Mouse (Mus musculus) CH12.LX (cell line): ENCODE measurements around the gene Rhox3c. TPM values are rescaled to one million over a fixed set of nuclear protein-coding genes. Genes with fewer than 3 reads are reported as not detected.

Source experiments
- polyA plus RNA-seq: library from polyadenylated mRNA; unstranded; fragments of >175 nt; gene quantifications from 2 replicates; pipeline ENCODE4 v1.2.1, GENCODE M21; 2012; ENCODE audit warnings: low read depth; ENCODE audit not compliant: insufficient read length
- total RNA-seq, 2 experiments: library from RNA; depleted of rRNA; stranded (reverse); fragments of 300-350 nt in 1 of 2; fragments of >200 nt in 1 of 2; gene quantifications; 2 replicates each; pipeline ENCODE4 v1.2.3; 2012 to 2014

The Rhox3c gene
- total and polyA plus RNA-seq, 3 experiments: not detected

Other genes with a start within 250 kb of the Rhox3c start
Only the 20 nearest of the 24 such genes appear.
- gene Rhox3a, start 208.7 kb upstream of the Rhox3c start, total RNA-seq (2012; rRNA removed): not detected in 2 replicates
- gene Rhox3a, start 208.7 kb upstream of the Rhox3c start, total RNA-seq (2014; rRNA removed): not detected in 2 replicates
- 0.52 TPM in 1 of 2 replicates, not detected in the other for gene Rhox3a, start 208.7 kb upstream of the Rhox3c start, polyA plus RNA-seq
- gene Rhox4a, start 193.2 kb upstream of the Rhox3c start, total RNA-seq (2012; rRNA removed): 3.8 and 4.8 TPM in 2 replicates
- 7.2 and 8.2 TPM in 2 replicates for gene Rhox4a, start 193.2 kb upstream of the Rhox3c start, total RNA-seq (2014; rRNA removed)
- gene Rhox4a, start 193.2 kb upstream of the Rhox3c start, polyA plus RNA-seq: 32.8 TPM in 1 of 2 replicates, not detected in the other
- not detected in 2 replicates for gene Rhox3a2, start 78.6 kb upstream of the Rhox3c start, total RNA-seq (2012; rRNA removed)
- gene Rhox3a2, start 78.6 kb upstream of the Rhox3c start, total RNA-seq (2014; rRNA removed): not detected in 2 replicates
- gene Rhox3a2, start 78.6 kb upstream of the Rhox3c start, polyA plus RNA-seq: not detected in 2 replicates
- gene Rhox4a2, start 67.7 kb upstream of the Rhox3c start, total RNA-seq (2012; rRNA removed): 1.7 TPM in 1 of 2 replicates, not detected in the other
- 9.8 and 16.4 TPM in 2 replicates for gene Rhox4a2, start 67.7 kb upstream of the Rhox3c start, total RNA-seq (2014; rRNA removed)
- gene Rhox4a2, start 67.7 kb upstream of the Rhox3c start, polyA plus RNA-seq: 0.36 and 36.6 TPM in 2 replicates
- not detected in 2 replicates for gene Rhox2b, start 46.5 kb upstream of the Rhox3c start, total RNA-seq (2012; rRNA removed)
- 0.34 TPM in 1 of 2 replicates, not detected in the other for gene Rhox2b, start 46.5 kb upstream of the Rhox3c start, total RNA-seq (2014; rRNA removed)
- gene Rhox2b, start 46.5 kb upstream of the Rhox3c start, polyA plus RNA-seq: 0.35 TPM in 1 of 2 replicates, not detected in the other
- gene Rhox4b, start 26.1 kb upstream of the Rhox3c start, total RNA-seq (2012; rRNA removed): 1.6 and 3.9 TPM in 2 replicates
- not detected in 2 replicates for gene Rhox4b, start 26.1 kb upstream of the Rhox3c start, total RNA-seq (2014; rRNA removed)
- gene Rhox4b, start 26.1 kb upstream of the Rhox3c start, polyA plus RNA-seq: 0.51 and 0.56 TPM in 2 replicates
- gene Rhox2c, start 4.9 kb upstream of the Rhox3c start, total RNA-seq (2012; rRNA removed): not detected in 2 replicates
- not detected in 2 replicates for gene Rhox2c, start 4.9 kb upstream of the Rhox3c start, total RNA-seq (2014; rRNA removed)
- not detected in 2 replicates for gene Rhox2c, start 4.9 kb upstream of the Rhox3c start, polyA plus RNA-seq
- not detected in 2 replicates for gene Rhox4c, start 21.8 kb downstream of the Rhox3c start, total RNA-seq (2012; rRNA removed)
- not detected in 2 replicates for gene Rhox4c, start 21.8 kb downstream of the Rhox3c start, total RNA-seq (2014; rRNA removed)
- gene Rhox4c, start 21.8 kb downstream of the Rhox3c start, polyA plus RNA-seq: not detected in 2 replicates
- not detected in 2 replicates for gene Rhox2d, start 34.8 kb downstream of the Rhox3c start, total RNA-seq (2012; rRNA removed)
- not detected in 2 replicates for gene Rhox2d, start 34.8 kb downstream of the Rhox3c start, total RNA-seq (2014; rRNA removed)
- gene Rhox2d, start 34.8 kb downstream of the Rhox3c start, polyA plus RNA-seq: not detected in 2 replicates
- gene Rhox4d, start 55.8 kb downstream of the Rhox3c start, total RNA-seq (2012; rRNA removed): not detected in 2 replicates
- not detected in 2 replicates for gene Rhox4d, start 55.8 kb downstream of the Rhox3c start, total RNA-seq (2014; rRNA removed)
- gene Rhox4d, start 55.8 kb downstream of the Rhox3c start, polyA plus RNA-seq: 0.33 TPM in 1 of 2 replicates, not detected in the other
- not detected in 2 replicates for gene Rhox2e, start 71.9 kb downstream of the Rhox3c start, total RNA-seq (2012; rRNA removed)
- gene Rhox2e, start 71.9 kb downstream of the Rhox3c start, total RNA-seq (2014; rRNA removed): not detected in 2 replicates
- not detected in 2 replicates for gene Rhox2e, start 71.9 kb downstream of the Rhox3c start, polyA plus RNA-seq
- gene Rhox3e, start 83.4 kb downstream of the Rhox3c start, total RNA-seq (2012; rRNA removed): not detected in 2 replicates
- gene Rhox3e, start 83.4 kb downstream of the Rhox3c start, total RNA-seq (2014; rRNA removed): not detected in 2 replicates
- gene Rhox3e, start 83.4 kb downstream of the Rhox3c start, polyA plus RNA-seq: not detected in 2 replicates
- not detected in 2 replicates for gene Rhox4e, start 98.8 kb downstream of the Rhox3c start, total RNA-seq (2012; rRNA removed)
- gene Rhox4e, start 98.8 kb downstream of the Rhox3c start, total RNA-seq (2014; rRNA removed): not detected in 2 replicates
- not detected in 2 replicates for gene Rhox4e, start 98.8 kb downstream of the Rhox3c start, polyA plus RNA-seq
- not detected in 2 replicates for gene Rhox2f, start 112.8 kb downstream of the Rhox3c start, total RNA-seq (2012; rRNA removed)
- not detected in 2 replicates for gene Rhox2f, start 112.8 kb downstream of the Rhox3c start, total RNA-seq (2014; rRNA removed)
- gene Rhox2f, start 112.8 kb downstream of the Rhox3c start, polyA plus RNA-seq: not detected in 2 replicates
- gene Rhox3f, start 122.4 kb downstream of the Rhox3c start, total RNA-seq (2012; rRNA removed): not detected in 2 replicates
- not detected in 2 replicates for gene Rhox3f, start 122.4 kb downstream of the Rhox3c start, total RNA-seq (2014; rRNA removed)
- gene Rhox3f, start 122.4 kb downstream of the Rhox3c start, polyA plus RNA-seq: not detected in 2 replicates
- gene Rhox4f, start 149.1 kb downstream of the Rhox3c start, total RNA-seq (2012; rRNA removed): not detected in 2 replicates
- not detected in 2 replicates for gene Rhox4f, start 149.1 kb downstream of the Rhox3c start, total RNA-seq (2014; rRNA removed)
- not detected in 2 replicates for gene Rhox4f, start 149.1 kb downstream of the Rhox3c start, polyA plus RNA-seq
- not detected in 2 replicates for gene Rhox3g, start 170.0 kb downstream of the Rhox3c start, total RNA-seq (2012; rRNA removed)
- gene Rhox3g, start 170.0 kb downstream of the Rhox3c start, total RNA-seq (2014; rRNA removed): not detected in 2 replicates
- not detected in 2 replicates for gene Rhox3g, start 170.0 kb downstream of the Rhox3c start, polyA plus RNA-seq
- not detected in 2 replicates for gene Rhox2g, start 184.9 kb downstream of the Rhox3c start, total RNA-seq (2012; rRNA removed)
- gene Rhox2g, start 184.9 kb downstream of the Rhox3c start, total RNA-seq (2014; rRNA removed): not detected in 2 replicates
- 0.56 and 0.84 TPM in 2 replicates for gene Rhox2g, start 184.9 kb downstream of the Rhox3c start, polyA plus RNA-seq
- 0.13 TPM in 1 of 2 replicates, not detected in the other for gene Rhox4g, start 192.7 kb downstream of the Rhox3c start, total RNA-seq (2012; rRNA removed)
- gene Rhox4g, start 192.7 kb downstream of the Rhox3c start, total RNA-seq (2014; rRNA removed): not detected in 2 replicates
- gene Rhox4g, start 192.7 kb downstream of the Rhox3c start, polyA plus RNA-seq: not detected in 2 replicates
- gene Rhox3h, start 210.2 kb downstream of the Rhox3c start, total RNA-seq (2012; rRNA removed): not detected in 2 replicates
- gene Rhox3h, start 210.2 kb downstream of the Rhox3c start, total RNA-seq (2014; rRNA removed): not detected in 2 replicates
- gene Rhox3h, start 210.2 kb downstream of the Rhox3c start, polyA plus RNA-seq: not detected in 2 replicates